Mouse (Mus musculus) adrenal gland, postnatal 4 days (tissue): ENCODE measurements around the gene 1700034I23Rik. TPM values are rescaled to one million over a fixed set of nuclear protein-coding genes. Genes with fewer than 3 reads are reported as not detected.
A peak's percentile ranks its signal among the peaks of the same experiment; 100 is the strongest.
"Not testable (repeated sequence)": the region's sequence is repeated elsewhere in the genome, so short reads cannot be mapped to it uniquely, and the experiment has no call there.

Source experiments
- DNase-seq, 2 experiments: peaks; one replicate each; pipeline ENCODE4 v3.0.0; 2021 to 2022; ENCODE audit warnings: low spot score in 2 of 2, mixed read lengths in 2 of 2
- long read RNA-seq, 2 experiments: library from polyadenylated mRNA; stranded (forward); transcript quantifications; one replicate each; pipeline ENCODE4 v2.0.0; 2021
- total RNA-seq, 2 experiments: library from RNA; stranded (reverse); gene quantifications; 2 replicates each; pipeline ENCODE4 v1.2.3; 2021

Gene 1700034I23Rik
- total RNA-seq: not detected
- long read RNA-seq, experiment 1: 0 reads
- long read RNA-seq, experiment 2: 0 reads

GRCm38 (mm10) chr3:40902443-40902842 lies at the start of gene 1700034I23Rik:
1700034I23Rik (minus strand) TSS chr3:40902543.
- not testable (repeated sequence) for DNase-seq

GRCm38 (mm10) chr3:40951365-40951764 lies 49.0 kb upstream of the 1700034I23Rik start:
- no peak for DNase-seq

GRCm38 (mm10) chr3:40950601-40951201 lies 48.4 kb upstream of the 1700034I23Rik start:
- DNase-seq: peak; percentile 12 to 32

- peak; percentile 7 to 21 for DNase-seq
Measured at GRCm38 (mm10) chr3:40949903-40950600, 47.7 kb upstream of the 1700034I23Rik start.

GRCm38 (mm10) chr3:40949170-40949902 lies 47.0 kb upstream of the 1700034I23Rik start, which contains the start of gene Larp1b:
Larp1b (plus strand) TSS chr3:40949828.
- DNase-seq: peak; percentile 100

GRCm38 (mm10) chr3:40939019-40939418 lies 36.7 kb upstream of the 1700034I23Rik start:
- DNase-seq: no peak

- DNase-seq: no peak
Measured at GRCm38 (mm10) chr3:40938592-40938991, 36.2 kb upstream of the 1700034I23Rik start.

GRCm38 (mm10) chr3:40938189-40938588 lies 35.8 kb upstream of the 1700034I23Rik start:
- no peak for DNase-seq

- DNase-seq: peak in 1 of 2 experiments; percentile 4
Measured at GRCm38 (mm10) chr3:40894336-40894735, 8.0 kb downstream of the 1700034I23Rik start.

- DNase-seq: peak; percentile 86 to 98
Measured at GRCm38 (mm10) chr3:40893816-40894258, 8.5 kb downstream of the 1700034I23Rik start.

- DNase-seq: not testable (repeated sequence)
Measured at GRCm38 (mm10) chr3:40853123-40853738, 49.1 kb downstream of the 1700034I23Rik start.

Other genes starting within 250 kb of the 1700034I23Rik start
- gene Slc25a31, start 193.7 kb downstream of the 1700034I23Rik start, total RNA-seq: under 1 TPM in 1 of 2 experiments, not detected in 1; 0.14 TPM
- gene Hspa4l, start 158.0 kb downstream of the 1700034I23Rik start, total RNA-seq: 10 to 100 TPM; 21.2 to 24.6 TPM
- 10 to 100 TPM; 17.1 to 23.8 TPM for gene Plk4, start 102.5 kb downstream of the 1700034I23Rik start, total RNA-seq
- 10 to 100 TPM; 17.7 to 18.6 TPM for gene Mfsd8, start 55.7 kb downstream of the 1700034I23Rik start, total RNA-seq
- gene Abhd18, start 55.6 kb downstream of the 1700034I23Rik start, total RNA-seq: 10 to 100 TPM in 1 of 2 experiments, 1 to 10 TPM in 1; 9.8 to 10.4 TPM
- 10 to 100 TPM; 21.0 to 23.1 TPM for gene Larp1b, start 47.3 kb upstream of the 1700034I23Rik start, total RNA-seq
- gene Pgrmc2, start 180.5 kb upstream of the 1700034I23Rik start, total RNA-seq: 10 to 100 TPM; 43.9 to 45.5 TPM